Mouse (Mus musculus) midbrain, postnatal 0 days (tissue): ENCODE data around the gene Snapc5. TPM values are rescaled to one million over a fixed set of nuclear protein-coding genes. Genes with fewer than 3 reads are reported as not detected.

Experiments
- ATAC-seq: fragments of 200-750 bp; cut with Nextera tagmentation; 2 replicates; pipeline ENCODE4 v1.8.0; 2017; ENCODE audit warnings: moderate number of reproducible peaks, mild to moderate bottlenecking, moderate TSS enrichment, moderate library complexity; ENCODE audit not compliant: low FRiP score
- DNase-seq: peaks from one replicate; pipeline ENCODE4 v3.0.0-alpha.2; 2015; ENCODE audit warnings: low spot score
- H3K27ac ChIP-seq: fragments of 300-500 bp; sonication (generic); 2 replicates; pipeline ENCODE4 v1.5.1; 2014; ENCODE audit warnings: low read depth, mild to moderate bottlenecking, low read length, mixed read lengths
- H3K27me3 ChIP-seq: fragments of 300-500 bp; sonication (generic); 2 replicates; pipeline ENCODE4 v1.6.1; 2014; ENCODE audit warnings: low read length, control low read depth, mixed read lengths; ENCODE audit not compliant: insufficient read depth
- H3K36me3 ChIP-seq: fragments of 300-500 bp; sonication (generic); 2 replicates; pipeline ENCODE4 v1.6.1; 2014; ENCODE audit warnings: low read length, control low read depth, mixed read lengths; ENCODE audit not compliant: insufficient read depth
- H3K4me1 ChIP-seq: fragments of 300-500 bp; sonication (generic); 2 replicates; pipeline ENCODE4 v1.6.1; 2014; ENCODE audit warnings: mild to moderate bottlenecking, control low read depth, antibody characterized with exemption, low read length, mixed read lengths; ENCODE audit not compliant: insufficient read depth
- H3K4me2 ChIP-seq: fragments of 300-500 bp; sonication (generic); 2 replicates; pipeline ENCODE4 v1.6.1; 2014; ENCODE audit warnings: low read depth, mild to moderate bottlenecking, low read length, mixed read lengths; ENCODE audit not compliant: poor library complexity, severe bottlenecking
- H3K4me3 ChIP-seq: fragments of 300-500 bp; sonication (generic); 2 replicates; pipeline ENCODE4 v1.5.1; 2014; ENCODE audit warnings: low read depth, mild to moderate bottlenecking, low read length, moderate library complexity
- H3K9ac ChIP-seq: fragments of 300-500 bp; sonication (generic); replicated peaks from 2 replicates; pipeline ENCODE4 v1.6.1; 2014; ENCODE audit warnings: mild to moderate bottlenecking, low read length, moderate library complexity, mixed read lengths; ENCODE audit not compliant: poor library complexity, severe bottlenecking
- H3K9me3 ChIP-seq: fragments of 300-500 bp; sonication (generic); 2 replicates; pipeline ENCODE4 v1.6.1; 2016; ENCODE audit warnings: low read length, control low read depth
- CTCF ChIP-seq: IDR thresholded peaks from 2 replicates; pipeline ENCODE4 v1.5.1; 2016; ENCODE audit warnings: antibody characterized with exemption, mild to moderate bottlenecking
- WGBS: fragments of 180-500 bp; shearing (Covaris S2); extraction: QIAGEN DNeasy Blood & Tissue Kit; methylation state at CpG from one replicate; pipeline ENCODE4 v1.1.7; 2014; 5-methylcytosine and 5-hydroxymethylcytosine counted together
- polyA plus RNA-seq: library from polyadenylated mRNA; unstranded; fragments of >200 nt; fragmentation: Nextera tagmentation; extraction: Ambion mirVana; gene quantifications from 2 replicates; pipeline ENCODE4 v1.2.1, GENCODE M21; 2015
- total RNA-seq: library from RNA; depleted of rRNA; stranded (reverse); fragments of >200 nt; gene quantifications from 2 replicates; pipeline ENCODE4 v1.2.3, GENCODE M21; 2014

The Snapc5 gene
- total and polyA plus RNA-seq, 2 experiments from 2014 or later: 6.3 to 25.9 TPM

GRCm38 (mm10) chr9:64219772-64220420, 40.8 kb downstream of the Snapc5 start:
- TF ChIP-seq CTCF: no peak
- Histone ChIP-seq H3K27me3 (no peaks in the 10 kb centered on the region), H3K27ac (no peak overlapping the region), H3K4me1 (no peaks in the 10 kb centered on the region), H3K36me3 (no peaks in the 10 kb centered on the region), H3K9me3 (no peaks in the 10 kb centered on the region), H3K4me2 (no peak overlapping the region), H3K9ac (no peak overlapping the region), H3K4me3 (no peak overlapping the region)
- 81% methylated on average over 10 of the region's 10 CpGs for WGBS
- DNase-seq: no peak
- no peak for ATAC-seq

- ATAC-seq (no peak), DNase-seq (no peak)
- Histone ChIP-seq H3K9me3 (no peaks in the 10 kb centered on the region), H3K9ac (no peak overlapping the region), H3K4me3 (no peak overlapping the region), H3K4me2 (no peak overlapping the region), H3K4me1 (no peaks in the 10 kb centered on the region), H3K36me3 (no peaks in the 10 kb centered on the region), H3K27ac (no peak overlapping the region), H3K27me3 (no peaks in the 10 kb centered on the region)
- no peak for TF ChIP-seq CTCF
- WGBS: 73% methylated on average over 1 of the region's 1 CpGs
These were observed 41.5 kb downstream of the Snapc5 start for GRCm38 (mm10) chr9:64220603-64221002.

- no peaks in the 10 kb centered on the region for H3K27me3 ChIP-seq
- no peak overlapping the region for H3K27ac ChIP-seq
- no peak overlapping the region for H3K4me2 ChIP-seq
- ATAC-seq: no peak
- no peak overlapping the region for H3K9ac ChIP-seq
- no peaks in the 10 kb centered on the region for H3K36me3 ChIP-seq
- no peaks in the 10 kb centered on the region for H3K9me3 ChIP-seq
- 95% methylated on average over 4 of the region's 4 CpGs for WGBS
- no peak overlapping the region for H3K4me3 ChIP-seq
- no peak for TF ChIP-seq CTCF
- H3K4me1 ChIP-seq: no peaks in the 10 kb centered on the region
- no peak for DNase-seq
These were observed 42.4 kb downstream of the Snapc5 start for GRCm38 (mm10) chr9:64221480-64221879.

GRCm38 (mm10) chr9:64222098-64222497, 43.0 kb downstream of the Snapc5 start:
- H3K4me3 ChIP-seq: no peak overlapping the region
- ATAC-seq (no peak), DNase-seq (no peak)
- no peaks in the 10 kb centered on the region for H3K9me3 ChIP-seq
- H3K9ac ChIP-seq: no peak overlapping the region
- H3K27me3 ChIP-seq: no peaks in the 10 kb centered on the region
- no peaks in the 10 kb centered on the region for H3K36me3 ChIP-seq
- H3K4me2 ChIP-seq: no peak overlapping the region
- H3K27ac ChIP-seq: no peak overlapping the region
- 80% methylated on average over 2 of the region's 2 CpGs for WGBS
- no peaks in the 10 kb centered on the region for H3K4me1 ChIP-seq
- TF ChIP-seq CTCF: no peak

DNA sequence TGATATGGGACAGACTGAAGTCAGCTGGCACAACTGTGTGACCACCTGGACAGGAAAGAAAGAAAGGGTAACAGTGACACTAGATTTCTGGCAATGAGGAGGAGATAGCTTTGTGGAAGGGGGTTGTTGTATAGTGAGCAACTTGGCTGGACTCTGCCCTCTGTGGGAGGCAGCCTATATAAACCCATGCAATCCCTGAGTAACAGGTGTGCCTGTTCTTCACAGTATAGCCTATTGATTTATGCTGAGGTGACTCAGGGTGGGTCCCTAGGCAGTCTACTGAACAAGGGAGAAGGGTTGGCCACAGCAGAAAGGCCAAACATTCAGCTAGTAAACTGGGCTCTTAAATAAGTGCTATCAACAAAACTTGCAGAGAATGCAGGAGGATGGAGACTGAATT, 46.7 kb downstream of the Snapc5 start:
- DNase-seq (no peak), ATAC-seq (no peak)
- no peak overlapping the region for H3K4me2 ChIP-seq
- no peaks in the 10 kb centered on the region for H3K27me3 ChIP-seq
- H3K27ac ChIP-seq: no peak overlapping the region
- H3K9me3 ChIP-seq: no peaks in the 10 kb centered on the region
- H3K4me1 ChIP-seq: no peaks in the 10 kb centered on the region
- no peak for TF ChIP-seq CTCF
- H3K4me3 ChIP-seq: no peak overlapping the region
- H3K36me3 ChIP-seq: no peaks in the 10 kb centered on the region
- H3K9ac ChIP-seq: no peak overlapping the region

DNA sequence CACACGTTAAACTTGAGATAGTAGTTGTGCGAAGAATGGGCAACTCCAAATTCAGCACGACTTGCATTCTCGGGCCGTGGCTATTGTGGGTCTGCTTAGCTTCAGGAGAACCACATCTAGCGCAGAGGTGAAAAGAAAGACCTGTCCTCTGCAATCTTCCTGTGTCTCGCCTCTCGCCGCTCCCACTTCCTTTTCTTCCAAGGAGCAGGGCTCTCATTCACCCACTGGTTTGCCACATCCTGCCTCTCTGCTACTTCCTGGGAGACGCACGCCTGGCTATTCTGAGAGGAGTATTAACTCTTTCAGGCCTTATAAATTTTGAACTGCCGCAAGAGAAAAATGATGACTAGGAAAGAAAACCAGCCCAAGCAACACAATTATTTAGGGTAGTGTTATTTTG, 48.7 kb downstream of the Snapc5 start:
- H3K4me1 ChIP-seq: no peaks in the 10 kb centered on the region
- no peak overlapping the region for H3K27ac ChIP-seq
- no peak for TF ChIP-seq CTCF
- ATAC-seq (no peak), DNase-seq (no peak)
- 87% methylated on average over 12 of the region's 12 CpGs for WGBS
- no peaks in the 10 kb centered on the region for H3K36me3 ChIP-seq
- no peak overlapping the region for H3K4me3 ChIP-seq
- no peaks in the 10 kb centered on the region for H3K9me3 ChIP-seq
- no peak overlapping the region for H3K4me2 ChIP-seq
- H3K9ac ChIP-seq: no peak overlapping the region
- H3K27me3 ChIP-seq: no peaks in the 10 kb centered on the region
